Mouse (Mus musculus) lung, adult 2 months (tissue): ENCODE data around the gene Olfr638. TPM values are rescaled to one million over a fixed set of nuclear protein-coding genes. Genes with fewer than 3 reads are reported as not detected.
"Not testable (repeated sequence)": the region's sequence is repeated elsewhere in the genome, so short reads cannot be mapped to it uniquely, and the experiment has no call there.

Experiments
- DNase-seq: peaks from one replicate; pipeline ENCODE4 v3.0.0; 2022
- H3K4me1 ChIP-seq: fragments of 200-500 bp; 2 replicates; pipeline ENCODE4 v1.6.1; 2011; ENCODE audit warnings: low read length; ENCODE audit not compliant: control insufficient read depth, insufficient read depth
- H3K4me3 ChIP-seq: fragments of 200-500 bp; replicated peaks from 2 replicates; pipeline ENCODE3; 2011; ENCODE audit warnings: low read depth, mild to moderate bottlenecking, control low read depth, low read length; ENCODE audit errors: extremely low read depth
- CTCF ChIP-seq: fragments of 200-500 bp; IDR thresholded peaks from 2 replicates; pipeline ENCODE4 v1.5.1; 2011; ENCODE audit warnings: mild to moderate bottlenecking, low read length, control low read depth; ENCODE audit not compliant: insufficient read depth
- POLR2A ChIP-seq: fragments of 200-500 bp; IDR thresholded peaks from 2 replicates; pipeline ENCODE4 v1.6.1; 2011; ENCODE audit warnings: low read depth, mild to moderate bottlenecking, control low read depth, low read length, borderline replicate concordance; ENCODE audit errors: extremely low read depth
- WGBS: fragments of 180-500 bp; shearing (Covaris S2); methylation state at CpG from one replicate; pipeline ENCODE4 v1.1.7; 2018; 5-methylcytosine and 5-hydroxymethylcytosine counted together
- polyA plus RNA-seq: library from polyadenylated mRNA; depleted of rRNA; stranded (reverse); fragments of >200 nt; gene quantifications from 2 replicates; pipeline ENCODE4 v1.2.3, GENCODE M21; 2012; rRNA removed

Gene Olfr638
- not detected in 2 replicates for polyA plus RNA-seq

- DNase-seq, result no peak
- Histone ChIP-seq H3K4me1 (no peaks in the 10 kb centered on the region), H3K4me3 (no peak within 1 kb of the TSS)
- no peak for TF ChIP-seq CTCF
- TF ChIP-seq POLR2A, result no peak
Measured at GRCm38 (mm10) chr7:103998446-103998845, at the start of gene Olfr638. Olfr638 (plus strand) TSS chr7:103998746.

DNA sequence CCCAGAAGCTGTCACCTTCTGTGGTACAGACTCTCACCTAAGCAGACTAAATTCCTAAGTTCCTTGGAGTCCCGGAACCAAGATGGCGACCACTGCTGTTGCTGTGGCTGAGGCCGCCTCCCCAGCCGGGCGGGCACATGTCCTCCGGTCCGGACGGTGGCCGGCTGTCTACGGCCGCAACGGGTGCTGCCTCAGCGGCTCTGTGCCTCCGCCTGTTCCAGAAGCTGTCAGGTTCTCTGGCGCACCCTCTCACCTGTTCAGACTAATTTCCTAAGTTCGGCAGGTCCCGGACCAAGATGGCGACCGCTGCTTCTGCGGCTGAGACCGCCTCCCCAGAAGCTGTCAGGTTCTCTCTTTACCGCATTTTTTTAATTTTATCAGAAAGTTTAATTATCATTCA, 31.7 kb upstream of the Olfr638 start:
- WGBS, result 93% methylated on average over 22 of the region's 22 CpGs
- H3K4me3 ChIP-seq, DNase-seq, H3K4me1 ChIP-seq: not testable (repeated sequence)

DNA sequence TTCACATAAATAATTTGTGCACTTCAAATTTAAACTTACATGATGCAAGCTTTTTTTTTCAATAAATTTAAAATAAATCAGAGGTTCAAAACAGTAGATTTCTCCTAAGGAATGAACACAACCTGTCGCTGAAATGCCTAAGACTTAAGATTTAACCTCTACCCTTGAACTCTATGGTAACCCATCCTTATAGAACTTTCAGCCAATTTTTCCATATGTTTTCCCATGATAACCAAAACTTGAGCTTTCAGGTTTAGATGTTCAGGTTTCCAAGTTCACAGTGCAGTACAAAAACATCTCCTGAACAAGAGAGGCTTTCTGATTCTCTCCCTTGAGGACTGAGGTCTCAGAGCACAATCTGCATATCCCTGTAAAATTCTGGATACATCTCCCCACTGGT, 27.7 kb upstream of the Olfr638 start, which contains the start of gene Olfr635:
Gene Olfr635 (plus strand): TSS at position 301 of the 400 bp plus-strand sequence.
- no peak for DNase-seq
- WGBS, result 81% methylated on average over 1 of the region's 1 CpGs
- TF ChIP-seq POLR2A (no peak), CTCF (no peak)
- no peak within 1 kb of the TSS for H3K4me3 ChIP-seq
- H3K4me1 ChIP-seq, result no peaks in the 10 kb centered on the region

- no peak for DNase-seq
- H3K4me3 ChIP-seq, result no peak overlapping the region
- TF ChIP-seq CTCF, result no peak
- no peak for TF ChIP-seq POLR2A
- no peaks in the 10 kb centered on the region for H3K4me1 ChIP-seq
- WGBS, result 50% methylated on average over 1 of the region's 1 CpGs
Measured at GRCm38 (mm10) chr7:103971782-103972181, 26.8 kb upstream of the Olfr638 start.

- DNase-seq, result no peak
- H3K4me1 ChIP-seq, result no peaks in the 10 kb centered on the region
- H3K4me3 ChIP-seq, result no peak overlapping the region
- TF ChIP-seq CTCF (no peak), POLR2A (no peak)
Measured at GRCm38 (mm10) chr7:103999124-103999523, 578 bp downstream of the Olfr638 start.

- Histone ChIP-seq H3K4me3 (no peak within 1 kb of the TSS), H3K4me1 (no peaks in the 10 kb centered on the region)
- DNase-seq, result no peak
- TF ChIP-seq CTCF (no peak), POLR2A (no peak)
Measured at GRCm38 (mm10) chr7:104017203-104017602, 18.7 kb downstream of the Olfr638 start, which contains the start of gene Olfr639. Olfr639 (minus strand) TSS chr7:104017303.

DNA sequence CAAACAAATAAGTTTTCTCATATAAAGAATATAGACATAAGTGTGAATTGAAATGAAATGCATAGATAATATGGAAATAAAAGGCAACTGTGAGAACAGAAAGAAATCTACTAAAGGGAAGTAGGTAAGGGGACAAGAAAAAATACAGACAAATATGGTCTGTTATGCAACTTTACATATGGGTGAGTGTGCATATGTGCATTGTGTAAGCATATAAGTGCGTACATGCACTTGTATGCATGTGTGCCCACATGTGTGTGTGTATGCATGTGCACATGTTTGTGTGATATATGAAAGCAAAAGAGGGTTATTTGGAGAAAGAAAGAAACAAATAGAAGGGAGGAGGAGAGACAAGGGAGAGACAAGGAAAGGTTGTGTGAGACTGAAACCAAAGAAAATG, 20.4 kb downstream of the Olfr638 start:
- WGBS, result 68% methylated on average over 1 of the region's 1 CpGs
- DNase-seq, result no peak
- H3K4me1 ChIP-seq, result no peaks in the 10 kb centered on the region
- no peak for TF ChIP-seq POLR2A
- no peak for TF ChIP-seq CTCF
- H3K4me3 ChIP-seq, result no peak overlapping the region

DNA sequence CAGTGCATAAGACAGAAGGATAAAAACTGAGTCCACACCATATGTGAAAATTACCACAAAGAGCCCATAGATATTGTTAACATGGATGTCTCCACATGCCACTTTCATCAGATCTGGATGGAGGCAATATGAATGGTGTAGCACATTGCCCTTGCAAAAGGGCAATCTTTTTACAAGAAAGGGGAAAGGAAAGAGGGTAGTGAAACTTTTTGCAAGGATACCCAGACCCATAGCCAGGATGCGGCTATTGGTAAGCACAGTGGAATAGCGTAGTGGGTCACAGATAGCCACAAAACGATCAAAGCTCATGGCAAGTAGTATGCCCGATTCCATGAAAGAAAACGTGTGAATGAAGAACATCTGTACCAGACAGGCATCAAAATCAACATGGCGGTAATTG, 23.1 kb downstream of the Olfr638 start:
- no peak for TF ChIP-seq CTCF
- no peak for TF ChIP-seq POLR2A
- WGBS, result 79% methylated on average over 6 of the region's 6 CpGs
- H3K4me1 ChIP-seq, result no peaks in the 10 kb centered on the region
- no peak overlapping the region for H3K4me3 ChIP-seq
- no peak for DNase-seq

DNA sequence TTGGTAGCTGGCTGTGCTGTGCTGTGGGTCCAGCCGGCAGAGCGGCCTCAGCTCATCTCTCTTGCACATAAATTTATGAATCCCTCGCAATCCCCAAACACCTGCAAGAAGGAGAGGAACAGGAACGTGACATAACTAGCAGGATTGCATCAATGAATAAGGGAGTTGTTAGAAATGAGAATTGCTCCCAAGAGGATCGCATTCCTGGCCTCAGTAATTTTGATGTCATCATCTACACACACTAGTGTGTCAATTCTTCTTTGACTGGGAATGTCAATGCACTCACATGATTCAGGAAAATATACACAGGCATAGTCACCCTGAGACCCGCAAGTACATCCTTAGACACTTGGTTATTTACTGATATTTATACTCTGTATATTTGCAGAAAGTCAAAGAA, 26.9 kb downstream of the Olfr638 start, which contains the start of gene Olfr640:
Gene Olfr640 (minus strand): TSS at position 101 of the 400 bp plus-strand sequence.
- Histone ChIP-seq H3K4me3 (no peak within 1 kb of the TSS), H3K4me1 (no peaks in the 10 kb centered on the region)
- DNase-seq, result no peak
- WGBS, result 74% methylated on average over 6 of the region's 6 CpGs
- no peak for TF ChIP-seq POLR2A
- TF ChIP-seq CTCF, result no peak

DNA sequence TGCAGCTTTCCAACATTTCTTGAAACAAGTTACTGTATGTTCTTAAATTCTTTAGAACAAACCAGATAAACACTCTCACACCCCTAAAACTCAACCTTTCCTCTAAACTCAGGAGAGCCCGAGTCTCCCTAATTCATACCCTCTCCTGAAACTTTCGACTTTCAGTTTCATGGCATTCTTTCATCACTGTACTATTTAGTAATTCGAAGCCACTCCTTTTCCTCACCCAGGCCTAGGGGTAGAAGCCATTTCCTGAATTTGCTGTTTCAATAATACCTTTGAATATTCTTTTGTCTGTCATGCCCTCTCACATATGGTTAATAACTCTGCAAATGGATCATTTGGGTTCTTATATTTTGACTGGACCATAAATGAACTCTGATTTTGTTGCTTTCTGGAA, 28.4 kb downstream of the Olfr638 start:
- no peak for DNase-seq
- 69% methylated on average over 3 of the region's 3 CpGs for WGBS
- no peak overlapping the region for H3K4me3 ChIP-seq
- no peak for TF ChIP-seq CTCF
- no peak for TF ChIP-seq POLR2A
- no peaks in the 10 kb centered on the region for H3K4me1 ChIP-seq
